Mouse (Mus musculus): ENCODE results near the gene Gm29797.

Gene Gm29797

DNA sequence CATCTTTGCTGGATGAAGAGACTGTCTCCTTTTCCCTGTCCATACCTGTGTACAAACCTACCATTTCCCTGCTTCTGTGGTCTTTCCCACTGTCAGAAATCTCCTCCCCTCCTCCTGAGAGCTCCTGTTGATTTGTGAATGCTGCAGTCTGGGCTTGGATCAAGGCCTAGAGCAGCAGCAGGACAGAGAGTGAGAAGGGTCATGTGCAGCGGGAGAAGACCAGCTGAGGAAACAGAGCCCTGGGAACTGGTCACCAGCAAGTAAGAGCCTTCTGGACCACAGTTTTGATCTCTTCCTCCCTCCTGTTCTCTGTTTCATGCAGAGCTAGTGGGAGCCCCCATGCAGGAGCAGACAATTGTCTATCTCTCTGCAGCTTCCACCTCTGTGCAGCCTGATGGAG, 38.9 kb downstream of the Gm29797 start:
- CTCF ChIA-PET, result interaction anchor here (0.6 kb wide), 1 partner anchor 16 kb away, joined by 4 read pairs; no protein-coding TSS in a partner anchor

- CTCF ChIA-PET, result no interaction called here
Observed at GRCm38 (mm10) chr2:181696801-181697420, 40.1 kb downstream of the Gm29797 start.

GRCm38 (mm10) chr2:181698241-181698640, 41.4 kb downstream of the Gm29797 start, which contains the start of gene Lkaaear1:
Gene Lkaaear1 (minus strand): TSS chr2:181698442.
- CTCF ChIA-PET, result no interaction called here

- CTCF ChIA-PET, result interaction anchor here (0.7 to 1.8 kb wide), 2 partner anchors 48 to 50 kb away, joined by 3 to 8 read pairs; no protein-coding TSS in a partner anchor
Observed at GRCm38 (mm10) chr2:181706668-181707067, 49.8 kb downstream of the Gm29797 start.
